Comparison of ENCODE assay signal across 17 mouse cellular contexts in genomic region chr3:141809581-141809980, GRCm38 (mm10).
DNase-seq lines count a peak whose midpoint lies in the region; TF ChIP-seq lines count a peak whose summit lies in the region.
"Had no signal": no experiment of that assay in that cellular context is flagged by ENCODE, and none has a peak within 500 bp of the region (broad histone marks: within the 10 kb centered on the region; RNA-seq: fewer than 3 reads in every experiment).

No protein-coding gene starts in this region.

- H3K27me3 ChIP-seq in cerebellum, adult 2 months (ENCODE audit: control insufficient read depth, insufficient read depth, low read length) = no peaks in the 10 kb centered on the region
- H3K27me3 ChIP-seq: CH12.LX; embryonic facial prominence, embryonic 12.5 days; forebrain, embryonic 15.5 days; heart, embryonic 12.5 days; intestine, embryonic 15.5 days had no signal

- WGBS in cerebellum, adult 2 months = 13% methylated on average over 3 of the region's 3 CpGs

- H3K4me3 ChIP-seq in cerebellum, adult 2 months (replicated peaks; ENCODE audit: insufficient read depth, low read depth, low read length) = no peak overlapping the region
- H3K4me3 ChIP-seq: embryonic facial prominence, embryonic 12.5 days; forebrain, embryonic 15.5 days; heart, embryonic 12.5 days; hindbrain, embryonic 10.5 days; intestine, embryonic 15.5 days had no signal

- TF ChIP-seq POLR2A in cerebellum, adult 2 months (IDR thresholded peaks at IDR 0.05; ENCODE audit: borderline replicate concordance, insufficient read depth, low read length) = no peak

- H3K27ac ChIP-seq in cerebellum, adult 2 months (ENCODE audit: insufficient read depth, low read length) = no peak overlapping the region
- H3K27ac ChIP-seq: embryonic facial prominence, embryonic 12.5 days; forebrain, embryonic 15.5 days; hindbrain, embryonic 10.5 days; hindbrain, embryonic 14.5 days; intestine, embryonic 15.5 days had no signal

- peaks cover 10% of the 10 kb centered on the region for H3K4me1 ChIP-seq in cerebellum, adult 2 months (ENCODE audit: control insufficient read depth, insufficient read depth, low read length)
- H3K4me1 ChIP-seq: embryonic facial prominence, embryonic 12.5 days; heart, embryonic 12.5 days; intestine, embryonic 15.5 days had no signal

- TF ChIP-seq CTCF in cerebellum, adult 2 months (IDR thresholded peaks at IDR 0.05; ENCODE audit: borderline replicate concordance, insufficient read depth, low read depth, low read length) = no peak

- DNase-seq in cerebellum, adult 11 months = peak; percentile 50
- peak; percentile 53 to 76 for DNase-seq in cerebellum, adult 2 months
- DNase-seq in cerebellum, postnatal 10 days = peak; percentile 61 to 62
- DNase-seq in Muller cell, postnatal 12 days (ENCODE audit: inconsistent ontology term) = no peak
- no peak for DNase-seq in gastrocnemius, postnatal 4 days (ENCODE audit: low spot score in 2 of 2)
- no peak for DNase-seq in embryo, embryonic 10 days (ENCODE audit: low spot score)
- DNase-seq: adrenal gland, adult 2 months; adrenal gland, postnatal 25 days; gastrocnemius, postnatal 14 days; kidney, adult 8-10 months had no signal

Comparison
In these comparisons a context has a peak if more than half of its experiments do, and no peak if none do; other contexts are left out.
1. DNase-seq: peak in cerebellum, adult 11 months (single experiment), cerebellum, adult 2 months (2 of 2) and cerebellum, postnatal 10 days (2 of 2); none in Muller cell, postnatal 12 days (single experiment), gastrocnemius, postnatal 4 days (0 of 2) and embryo, embryonic 10 days (single experiment).